Mouse (Mus musculus) heart, adult 8-10 months (tissue): ENCODE measurements around the gene Fam209. TPM values are rescaled to one million over a fixed set of nuclear protein-coding genes. Genes with fewer than 3 reads are reported as not detected.

Experiments used
- DNase-seq: peaks from one replicate; pipeline ENCODE4 v3.0.0; 2022; ENCODE audit warnings: low spot score
- total RNA-seq, 4 experiments: library from RNA; stranded (reverse); gene quantifications; 2 replicates each; pipeline ENCODE4 v1.2.4; 2022

The Fam209 gene
- total RNA-seq, 4 experiments from 2014 or later = not detected

GRCm38 (mm10) chr2:172477350-172477749 lies 5.0 kb downstream of the Fam209 start:
- no peak for DNase-seq

GRCm38 (mm10) chr2:172477860-172478259 lies 5.5 kb downstream of the Fam209 start:
- no peak for DNase-seq

GRCm38 (mm10) chr2:172480296-172480695 lies 8.0 kb downstream of the Fam209 start:
- no peak for DNase-seq

GRCm38 (mm10) chr2:172481654-172482385 lies 9.5 kb downstream of the Fam209 start:
- no peak for DNase-seq

- no peak for DNase-seq
These were observed 11.6 kb downstream of the Fam209 start for GRCm38 (mm10) chr2:172483766-172484413.

- DNase-seq = no peak
These were observed 12.5 kb downstream of the Fam209 start for GRCm38 (mm10) chr2:172484696-172485370.

- DNase-seq = no peak
These were observed 24.5 kb downstream of the Fam209 start for GRCm38 (mm10) chr2:172496736-172497345.

GRCm38 (mm10) chr2:172498823-172499222 lies 26.5 kb downstream of the Fam209 start:
- no peak for DNase-seq

- no peak for DNase-seq
These were observed 28.5 kb downstream of the Fam209 start for GRCm38 (mm10) chr2:172500752-172501316.

- no peak for DNase-seq
These were observed 29.0 kb downstream of the Fam209 start for GRCm38 (mm10) chr2:172501341-172501740.

GRCm38 (mm10) chr2:172502168-172502567 lies 29.8 kb downstream of the Fam209 start:
- DNase-seq = no peak

GRCm38 (mm10) chr2:172506121-172506520 lies 33.8 kb downstream of the Fam209 start:
- no peak for DNase-seq

- DNase-seq = no peak
These were observed 37.9 kb downstream of the Fam209 start for GRCm38 (mm10) chr2:172510056-172510712.

GRCm38 (mm10) chr2:172510899-172511298 lies 38.6 kb downstream of the Fam209 start:
- DNase-seq = no peak

- DNase-seq = no peak
These were observed 44.2 kb downstream of the Fam209 start for GRCm38 (mm10) chr2:172516407-172516992.

GRCm38 (mm10) chr2:172520616-172521371 lies 48.5 kb downstream of the Fam209 start:
- no peak for DNase-seq

- DNase-seq = no peak
These were observed 50.2 kb downstream of the Fam209 start for GRCm38 (mm10) chr2:172522528-172522927.
